Mouse (Mus musculus): Measurements from ENCODE around the gene Mettl3. TPM values are rescaled to one million over a fixed set of nuclear protein-coding genes. Genes with fewer than 3 reads are reported as not detected.

Gene Mettl3
- total RNA-seq, 2 experiments from 2014 or later: 29.9 to 42.1 TPM

DNA sequence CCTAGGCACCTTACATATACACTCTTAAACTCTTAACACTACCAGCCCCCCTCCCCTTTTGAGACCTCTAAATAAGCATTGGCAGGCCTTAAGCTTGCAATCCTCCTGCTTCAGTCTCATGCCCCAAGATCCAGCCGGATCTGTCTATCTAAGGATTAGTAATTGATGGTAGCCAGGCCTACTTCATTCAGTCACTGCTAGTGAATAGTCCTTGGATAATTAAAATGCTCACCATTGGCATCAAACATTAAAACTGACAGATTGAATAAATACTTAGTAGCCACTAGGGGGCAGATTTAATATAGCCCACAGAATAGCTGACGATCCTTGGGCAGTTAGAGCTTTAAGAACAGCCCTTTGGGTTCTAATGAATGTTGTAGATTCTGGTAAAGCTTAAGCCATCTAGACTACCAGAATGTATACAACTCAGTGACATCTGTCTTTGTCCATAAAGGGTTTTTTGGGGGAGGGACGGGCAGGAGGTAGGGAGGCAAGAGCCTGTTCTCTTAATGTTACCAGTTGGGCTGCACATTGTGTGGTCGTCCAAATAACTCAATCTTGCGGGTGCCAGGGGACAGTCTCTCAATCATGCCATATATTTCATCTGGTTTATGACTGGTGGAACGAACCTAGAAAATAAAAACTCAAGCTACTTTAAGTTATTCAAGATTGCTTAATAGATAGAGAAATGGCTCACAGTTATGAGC is 9.2 kb downstream of the Mettl3 start:
- peak; percentile 60 for ATAC-seq (ENCODE audit: poor library complexity, severe bottlenecking)

- no peak for ATAC-seq (ENCODE audit: poor library complexity, severe bottlenecking)
Observed at GRCm38 (mm10) chr14:52284191-52284590, 20.7 kb downstream of the Mettl3 start.

- ATAC-seq (ENCODE audit: poor library complexity, severe bottlenecking): no peak
Observed at GRCm38 (mm10) chr14:52283629-52284028, 21.3 kb downstream of the Mettl3 start.

GRCm38 (mm10) chr14:52279747-52280120 is 25.2 kb downstream of the Mettl3 start:
- ATAC-seq (ENCODE audit: poor library complexity, severe bottlenecking): peak; percentile 36

GRCm38 (mm10) chr14:52278932-52279746 is 25.8 kb downstream of the Mettl3 start, which contains the start of the genes Tox4 and Rab2b:
TSS of gene Tox4 (plus strand) at chr14:52279146.
TSS of gene Rab2b (minus strand) at chr14:52279545.
- peak; percentile 95 for ATAC-seq (ENCODE audit: poor library complexity, severe bottlenecking)

GRCm38 (mm10) chr14:52277210-52277609 is 27.7 kb downstream of the Mettl3 start:
- no peak for ATAC-seq (ENCODE audit: poor library complexity, severe bottlenecking)

DNA sequence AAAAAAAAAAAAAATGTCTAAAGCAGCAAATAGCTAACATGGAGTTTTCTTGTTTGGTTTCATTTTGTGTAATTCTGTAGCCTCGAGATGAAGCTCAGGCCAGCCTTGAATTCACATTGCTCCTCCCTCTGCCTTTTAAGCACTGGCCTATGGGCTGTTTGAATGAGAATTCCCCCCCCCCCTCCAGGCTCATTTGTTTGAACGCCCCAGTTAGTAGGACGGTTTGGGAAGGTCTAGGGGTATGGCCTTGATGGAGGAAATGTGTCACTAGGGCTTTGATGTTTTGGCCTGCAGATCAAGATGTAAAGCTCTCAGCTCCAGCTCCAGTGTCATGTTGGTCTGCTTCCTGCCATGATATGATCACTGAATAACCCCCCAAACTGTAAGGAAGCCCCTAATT is 32.1 kb downstream of the Mettl3 start:
- no peak for ATAC-seq (ENCODE audit: poor library complexity, severe bottlenecking)

DNA sequence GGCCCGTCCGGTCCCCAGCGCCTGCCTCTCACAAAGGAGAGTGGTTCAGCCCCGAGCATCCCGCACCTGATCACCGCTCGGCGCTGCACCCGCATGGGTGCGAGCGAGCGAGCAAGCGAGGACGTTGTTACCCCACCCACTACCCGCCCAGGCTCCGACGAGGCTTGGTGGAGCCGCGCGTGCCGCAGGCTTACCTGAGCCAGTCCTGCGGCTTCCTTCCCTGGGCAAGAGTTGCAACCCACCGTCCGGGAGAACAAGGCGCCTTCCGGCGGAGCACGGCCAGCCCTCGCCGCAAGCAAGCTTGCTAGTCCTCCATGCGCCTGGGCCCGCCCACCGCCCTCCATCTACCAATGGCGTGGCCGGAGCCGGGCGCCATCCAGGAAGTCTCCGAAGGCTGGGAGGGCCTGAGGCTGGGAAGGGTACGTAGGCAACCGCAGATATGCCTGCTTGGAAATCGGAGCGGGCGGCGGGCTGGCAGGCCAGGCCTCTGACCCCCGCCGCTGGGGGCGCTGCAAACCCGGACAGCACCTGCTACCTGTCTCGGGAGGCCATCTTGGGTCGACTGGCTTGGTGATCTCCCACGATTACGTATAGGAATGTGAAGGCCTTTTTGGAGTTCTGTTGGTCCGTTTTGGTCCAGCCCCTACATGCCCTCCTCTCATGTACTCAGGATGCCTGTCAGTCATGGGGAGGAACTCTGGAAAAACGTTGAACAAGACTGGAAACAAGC is 47.3 kb downstream of the Mettl3 start, which contains the start of gene Chd8:
TSS of gene Chd8 (minus strand) at position 297 of the 730 bp plus-strand sequence.
- peak; percentile 98 for ATAC-seq (ENCODE audit: poor library complexity, severe bottlenecking)

- no peak for ATAC-seq (ENCODE audit: poor library complexity, severe bottlenecking)
Observed at GRCm38 (mm10) chr14:52256311-52257175, 48.4 kb downstream of the Mettl3 start.

DNA sequence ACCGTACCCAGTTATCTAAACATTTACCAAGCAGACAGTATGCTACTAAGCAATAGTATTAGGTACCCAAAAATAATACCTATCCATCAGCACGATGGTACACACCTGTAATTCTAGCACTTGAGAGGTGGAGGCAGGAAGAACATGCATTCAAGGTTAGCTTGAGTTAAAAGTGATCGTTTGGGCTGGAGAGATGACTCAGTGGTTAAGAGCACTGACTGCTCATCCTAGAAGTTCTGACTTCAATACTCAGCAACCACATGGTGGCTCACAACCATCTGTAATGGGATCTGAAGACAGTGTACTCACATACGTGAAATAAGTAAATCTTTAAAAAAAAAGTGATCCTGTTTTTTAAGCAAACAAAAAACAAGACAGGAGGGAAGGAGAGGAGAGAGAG is 58.8 kb downstream of the Mettl3 start:
- no peak for ATAC-seq (ENCODE audit: poor library complexity, severe bottlenecking)

Other genes starting within 250 kb of the Mettl3 start
- 221 and 239 TPM in 2 replicates for gene Hnrnpc, start 201.1 kb downstream of the Mettl3 start, total RNA-seq (2015)
- 322 and 343 TPM in 2 replicates for gene Hnrnpc, start 201.1 kb downstream of the Mettl3 start, total RNA-seq (2017)
- gene Rpgrip1, start 194.4 kb downstream of the Mettl3 start, total RNA-seq (2015): 2.9 and 3.6 TPM in 2 replicates
- gene Rpgrip1, start 194.4 kb downstream of the Mettl3 start, total RNA-seq (2017): 2.7 TPM in 2 replicates
- gene Supt16, start 107.7 kb downstream of the Mettl3 start, total RNA-seq (2015): 53.3 and 54.3 TPM in 2 replicates
- 148 and 153 TPM in 2 replicates for gene Supt16, start 107.7 kb downstream of the Mettl3 start, total RNA-seq (2017)
- 73.1 and 77.7 TPM in 2 replicates for gene Chd8, start 47.3 kb downstream of the Mettl3 start, total RNA-seq (2015)
- 36.9 and 47.6 TPM in 2 replicates for gene Chd8, start 47.3 kb downstream of the Mettl3 start, total RNA-seq (2017)
- 29.9 and 33.1 TPM in 2 replicates for gene Tox4, start 26.0 kb downstream of the Mettl3 start, total RNA-seq (2015)
- 37.7 and 41.4 TPM in 2 replicates for gene Tox4, start 26.0 kb downstream of the Mettl3 start, total RNA-seq (2017)
- 5.3 and 7.8 TPM in 2 replicates for gene Rab2b, start 25.6 kb downstream of the Mettl3 start, total RNA-seq (2015)
- 3.6 and 4.6 TPM in 2 replicates for gene Rab2b, start 25.6 kb downstream of the Mettl3 start, total RNA-seq (2017)
- 0.51 TPM in 1 of 2 replicates, not detected in the other for gene Sall2, start 23.6 kb upstream of the Mettl3 start, total RNA-seq (2015)
- 0.07 and 0.37 TPM in 2 replicates for gene Sall2, start 23.6 kb upstream of the Mettl3 start, total RNA-seq (2017)
- not detected in 2 replicates for gene Olfr1513, start 51.3 kb upstream of the Mettl3 start, total RNA-seq (2015)
- not detected in 2 replicates for gene Olfr1513, start 51.3 kb upstream of the Mettl3 start, total RNA-seq (2017)
- not detected in 2 replicates for gene Olfr1512, start 74.0 kb upstream of the Mettl3 start, total RNA-seq (2015)
- gene Olfr1512, start 74.0 kb upstream of the Mettl3 start, total RNA-seq (2017): not detected in 2 replicates
- gene Olfr1511, start 92.3 kb upstream of the Mettl3 start, total RNA-seq (2015): not detected in 2 replicates
- gene Olfr1511, start 92.3 kb upstream of the Mettl3 start, total RNA-seq (2017): not detected in 2 replicates
- gene Olfr1510, start 109.2 kb upstream of the Mettl3 start, total RNA-seq (2015): not detected in 2 replicates
- gene Olfr1510, start 109.2 kb upstream of the Mettl3 start, total RNA-seq (2017): not detected in 2 replicates
- not detected in 2 replicates for gene Olfr1509, start 137.9 kb upstream of the Mettl3 start, total RNA-seq (2015)
- gene Olfr1509, start 137.9 kb upstream of the Mettl3 start, total RNA-seq (2017): not detected in 2 replicates
- not detected in 2 replicates for gene Olfr1508, start 162.4 kb upstream of the Mettl3 start, total RNA-seq (2015)
- not detected in 2 replicates for gene Olfr1508, start 162.4 kb upstream of the Mettl3 start, total RNA-seq (2017)
- not detected in 2 replicates for gene Olfr1507, start 190.6 kb upstream of the Mettl3 start, total RNA-seq (2015)
- gene Olfr1507, start 190.6 kb upstream of the Mettl3 start, total RNA-seq (2017): not detected in 2 replicates

Data from megakaryocyte, adult 5-6 weeks (primary cell).